Mouse (Mus musculus): Measurements from ENCODE around the gene Arid4a.
"Not testable (repeated sequence)": the region's sequence is repeated elsewhere in the genome, so short reads cannot be mapped to it uniquely, and the experiment has no call there.

DNA sequence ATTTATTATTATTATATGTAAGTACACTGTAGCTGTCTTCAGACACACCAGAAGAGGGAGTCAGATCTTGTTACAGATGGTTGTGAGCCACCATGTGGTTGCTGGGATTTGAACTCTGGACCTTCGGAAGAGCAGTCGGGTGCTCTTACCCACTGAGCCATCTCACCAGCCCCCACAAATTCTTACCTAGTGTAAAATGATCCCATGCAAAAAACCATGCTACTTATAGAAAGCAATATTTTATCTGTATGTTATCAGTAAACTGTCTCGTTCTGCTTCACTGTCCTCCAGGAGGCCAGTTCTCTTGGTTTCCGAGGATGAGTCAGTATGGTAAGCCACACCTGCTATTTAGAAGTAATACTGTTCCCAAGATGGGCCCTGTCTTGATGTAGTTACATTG lies 88.5 kb downstream of the Arid4a start:
- not testable (repeated sequence) for TF ChIP-seq CTCF (IDR thresholded peaks at IDR 0.05; ENCODE audit: extremely low read depth, insufficient read length, insufficient replicate concordance, low read depth, low read length); POLR2A (IDR thresholded peaks at IDR 0.05; ENCODE audit: low read depth, low read length)
